Mouse (Mus musculus): ENCODE results near the gene Adamts14.

DNA sequence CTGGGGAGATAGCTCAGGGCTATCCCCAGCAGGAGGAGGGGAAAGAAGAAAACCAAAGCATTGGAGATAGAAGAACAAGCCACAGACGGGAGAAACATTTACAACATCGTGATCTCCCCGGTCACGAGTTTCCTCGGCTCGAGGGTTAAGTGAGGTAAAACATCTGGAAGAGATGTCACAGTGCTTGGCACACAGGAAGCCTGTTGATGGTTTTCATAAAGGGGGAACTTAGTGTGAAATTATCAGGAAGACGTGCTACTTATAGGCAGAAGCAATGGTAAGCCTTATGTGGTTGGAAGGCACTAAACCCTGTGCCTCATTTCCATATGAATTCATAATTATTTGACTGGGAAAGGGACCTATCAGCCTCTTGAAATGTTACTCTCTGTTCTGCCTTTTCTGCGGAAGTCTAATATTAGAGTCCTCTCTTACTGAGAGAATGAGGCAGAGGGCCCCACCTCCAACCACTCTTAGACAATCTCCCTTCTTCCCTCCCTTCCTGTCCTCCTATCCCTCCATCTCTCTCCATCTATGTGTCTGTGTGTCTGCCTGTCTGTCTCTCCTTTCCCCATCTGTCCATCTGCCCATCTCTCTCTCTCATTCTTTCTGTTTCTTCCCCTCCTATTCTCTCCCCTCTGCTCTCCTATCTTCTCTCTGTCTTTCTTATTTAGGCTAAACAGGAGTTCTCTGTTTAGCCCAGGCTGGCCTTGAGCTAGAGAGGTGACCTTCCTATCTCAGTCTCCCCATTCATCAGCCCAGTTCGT, 105.7 kb downstream of the Adamts14 start:
- TF ChIP-seq POLR2A (IDR thresholded peaks at IDR 0.05; ENCODE audit: control insufficient read depth, low read depth, low read length) (no peak), CTCF (IDR thresholded peaks at IDR 0.05; ENCODE audit: control insufficient read depth, insufficient read depth, insufficient replicate concordance, low read depth, low read length) (no peak)

Measured in testis, adult 2 months (tissue).